Mouse (Mus musculus) C2C12 (cell line): ENCODE data around the gene Rsrp1.

Experiments used
- CTCF ChIP-seq: IDR thresholded peaks from one replicate; pipeline ENCODE4 v1.5.1; 2011; ENCODE audit not compliant: control insufficient read depth, insufficient read depth, insufficient read length
- USF1 ChIP-seq: IDR thresholded peaks from one replicate; pipeline ENCODE4 v1.6.1; 2011; ENCODE audit warnings: low read depth, mild to moderate bottlenecking, control low read depth, moderate library complexity

GRCm38 (mm10) chr4:134955845-134956244 lies 32.5 kb downstream of the Rsrp1 start:
- TF ChIP-seq CTCF, result no peak
- TF ChIP-seq USF1, result no peak
